Mouse (Mus musculus): Measurements from ENCODE around the gene Chmp6. TPM values are rescaled to one million over a fixed set of nuclear protein-coding genes. Genes with fewer than 3 reads are reported as not detected.

The Chmp6 gene
- total and polyA plus RNA-seq, 3 experiments, result 25.9 to 30.1 (median 26.8) TPM

GRCm38 (mm10) chr11:119874841-119875240 is 38.4 kb upstream of the Chmp6 start:
- Histone ChIP-seq H3K4me3 (no peak overlapping the region), H3K27ac (no peak overlapping the region), H3K79me2 (replicated peaks; ENCODE audit: control insufficient read depth, insufficient read depth, low read length) (no peaks in the 10 kb centered on the region), H3K4me1 (ENCODE audit: control insufficient read depth, insufficient read depth, low read length) (no peaks in the 10 kb centered on the region), H3K36me3 (ENCODE audit: control insufficient read depth, insufficient read depth, low read length) (no peaks in the 10 kb centered on the region), H3K27me3 (ENCODE audit: control insufficient read depth, insufficient read depth, low read length) (no peaks in the 10 kb centered on the region), H3K9ac (ENCODE audit: low read depth, low read length) (no peak overlapping the region)
- TF ChIP-seq POLR2A (IDR thresholded peaks at IDR 0.05; ENCODE audit: insufficient read depth, low read depth, low read length), result no peak
- no peak for TF ChIP-seq EP300 (IDR thresholded peaks at IDR 0.05; ENCODE audit: insufficient read depth, low read depth, low read length)
- TF ChIP-seq CTCF (IDR thresholded peaks at IDR 0.05), result no peak
- WGBS, result 54% methylated on average over 1 of the region's 1 CpGs
- intact Hi-C loops (cut with DNase I), result no loop called here
- DNase-seq, result no peak

GRCm38 (mm10) chr11:119875685-119876084 is 37.6 kb upstream of the Chmp6 start:
- no peak for TF ChIP-seq POLR2A (IDR thresholded peaks at IDR 0.05; ENCODE audit: insufficient read depth, low read depth, low read length)
- TF ChIP-seq CTCF (IDR thresholded peaks at IDR 0.05), result no peak
- no peak for TF ChIP-seq EP300 (IDR thresholded peaks at IDR 0.05; ENCODE audit: insufficient read depth, low read depth, low read length)
- H3K79me2 ChIP-seq (replicated peaks; ENCODE audit: control insufficient read depth, insufficient read depth, low read length), result no peaks in the 10 kb centered on the region
- no peaks in the 10 kb centered on the region for H3K36me3 ChIP-seq (ENCODE audit: control insufficient read depth, insufficient read depth, low read length)
- H3K9ac ChIP-seq (ENCODE audit: low read depth, low read length), result no peak overlapping the region
- WGBS, result 75% methylated on average over 9 of the region's 9 CpGs
- intact Hi-C loops (cut with DNase I), result no loop called here
- no peak for DNase-seq
- H3K4me3 ChIP-seq, result no peak overlapping the region
- no peaks in the 10 kb centered on the region for H3K4me1 ChIP-seq (ENCODE audit: control insufficient read depth, insufficient read depth, low read length)
- H3K27me3 ChIP-seq (ENCODE audit: control insufficient read depth, insufficient read depth, low read length), result no peaks in the 10 kb centered on the region
- no peak overlapping the region for H3K27ac ChIP-seq

- Histone ChIP-seq H3K27ac (no peak overlapping the region), H3K9ac (ENCODE audit: low read depth, low read length) (no peak overlapping the region), H3K27me3 (ENCODE audit: control insufficient read depth, insufficient read depth, low read length) (no peaks in the 10 kb centered on the region), H3K4me3 (no peak overlapping the region), H3K79me2 (replicated peaks; ENCODE audit: control insufficient read depth, insufficient read depth, low read length) (no peaks in the 10 kb centered on the region), H3K36me3 (ENCODE audit: control insufficient read depth, insufficient read depth, low read length) (no peaks in the 10 kb centered on the region), H3K4me1 (ENCODE audit: control insufficient read depth, insufficient read depth, low read length) (no peaks in the 10 kb centered on the region)
- DNase-seq, result no peak
- no peak for TF ChIP-seq POLR2A (IDR thresholded peaks at IDR 0.05; ENCODE audit: insufficient read depth, low read depth, low read length)
- no peak for TF ChIP-seq CTCF (IDR thresholded peaks at IDR 0.05)
- no peak for TF ChIP-seq EP300 (IDR thresholded peaks at IDR 0.05; ENCODE audit: insufficient read depth, low read depth, low read length)
- 89% methylated on average over 7 of the region's 7 CpGs for WGBS
- intact Hi-C loops (cut with DNase I), result no loop called here
These were observed 36.1 kb upstream of the Chmp6 start for GRCm38 (mm10) chr11:119877124-119877523.

GRCm38 (mm10) chr11:119879573-119879972 is 33.7 kb upstream of the Chmp6 start:
- H3K4me1 ChIP-seq (ENCODE audit: control insufficient read depth, insufficient read depth, low read length), result no peaks in the 10 kb centered on the region
- H3K27me3 ChIP-seq (ENCODE audit: control insufficient read depth, insufficient read depth, low read length), result no peaks in the 10 kb centered on the region
- intact Hi-C loops (cut with DNase I), result no loop called here
- no peak overlapping the region for H3K27ac ChIP-seq
- TF ChIP-seq CTCF (IDR thresholded peaks at IDR 0.05) (no peak), EP300 (IDR thresholded peaks at IDR 0.05; ENCODE audit: insufficient read depth, low read depth, low read length) (no peak), POLR2A (IDR thresholded peaks at IDR 0.05; ENCODE audit: insufficient read depth, low read depth, low read length) (no peak)
- H3K36me3 ChIP-seq (ENCODE audit: control insufficient read depth, insufficient read depth, low read length), result no peaks in the 10 kb centered on the region
- WGBS, result 79% methylated on average over 5 of the region's 5 CpGs
- no peak overlapping the region for H3K4me3 ChIP-seq
- H3K79me2 ChIP-seq (replicated peaks; ENCODE audit: control insufficient read depth, insufficient read depth, low read length), result no peaks in the 10 kb centered on the region
- DNase-seq, result no peak
- no peak overlapping the region for H3K9ac ChIP-seq (ENCODE audit: low read depth, low read length)

GRCm38 (mm10) chr11:119883646-119884045 is 29.6 kb upstream of the Chmp6 start:
- no peak for DNase-seq
- Histone ChIP-seq H3K27me3 (ENCODE audit: control insufficient read depth, insufficient read depth, low read length) (no peaks in the 10 kb centered on the region), H3K4me3 (no peak overlapping the region), H3K79me2 (replicated peaks; ENCODE audit: control insufficient read depth, insufficient read depth, low read length) (no peaks in the 10 kb centered on the region), H3K4me1 (ENCODE audit: control insufficient read depth, insufficient read depth, low read length) (no peaks in the 10 kb centered on the region), H3K27ac (no peak overlapping the region), H3K9ac (ENCODE audit: low read depth, low read length) (no peak overlapping the region), H3K36me3 (ENCODE audit: control insufficient read depth, insufficient read depth, low read length) (no peaks in the 10 kb centered on the region)
- 65% methylated on average over 2 of the region's 2 CpGs for WGBS
- TF ChIP-seq POLR2A (IDR thresholded peaks at IDR 0.05; ENCODE audit: insufficient read depth, low read depth, low read length) (no peak), EP300 (IDR thresholded peaks at IDR 0.05; ENCODE audit: insufficient read depth, low read depth, low read length) (no peak), CTCF (IDR thresholded peaks at IDR 0.05) (no peak)
- intact Hi-C loops (cut with DNase I), result no loop called here

- Histone ChIP-seq H3K4me1 (ENCODE audit: control insufficient read depth, insufficient read depth, low read length) (no peaks in the 10 kb centered on the region), H3K79me2 (replicated peaks; ENCODE audit: control insufficient read depth, insufficient read depth, low read length) (no peaks in the 10 kb centered on the region), H3K9ac (ENCODE audit: low read depth, low read length) (no peak overlapping the region), H3K27ac (no peak overlapping the region), H3K4me3 (no peak overlapping the region), H3K27me3 (ENCODE audit: control insufficient read depth, insufficient read depth, low read length) (no peaks in the 10 kb centered on the region), H3K36me3 (ENCODE audit: control insufficient read depth, insufficient read depth, low read length) (no peaks in the 10 kb centered on the region)
- intact Hi-C loops (cut with DNase I), result no loop called here
- no peak for DNase-seq
- WGBS, result 85% methylated on average over 3 of the region's 3 CpGs
- TF ChIP-seq POLR2A (IDR thresholded peaks at IDR 0.05; ENCODE audit: insufficient read depth, low read depth, low read length) (no peak), CTCF (IDR thresholded peaks at IDR 0.05) (no peak), EP300 (IDR thresholded peaks at IDR 0.05; ENCODE audit: insufficient read depth, low read depth, low read length) (no peak)
These were observed 23.3 kb upstream of the Chmp6 start for GRCm38 (mm10) chr11:119889966-119890365.
